Mouse (Mus musculus) brain, embryonic 14.5 days (tissue): ENCODE data around the gene Exoc4.

ENCODE experiments used
- CTCF ChIP-seq: fragments of 200-500 bp; IDR thresholded peaks from 2 replicates; pipeline ENCODE4 v1.5.1; 2012; ENCODE audit warnings: inconsistent platforms, mild to moderate bottlenecking, moderate library complexity, borderline replicate concordance; ENCODE audit not compliant: insufficient read depth, insufficient read length; ENCODE audit errors: extremely low read depth
- POLR2A ChIP-seq: fragments of 200-500 bp; IDR thresholded peaks from 2 replicates; pipeline ENCODE4 v1.6.1; 2012; ENCODE audit warnings: mild to moderate bottlenecking, inconsistent platforms, borderline replicate concordance; ENCODE audit not compliant: poor library complexity, insufficient read depth, insufficient read length, severe bottlenecking; ENCODE audit errors: extremely low read depth

DNA sequence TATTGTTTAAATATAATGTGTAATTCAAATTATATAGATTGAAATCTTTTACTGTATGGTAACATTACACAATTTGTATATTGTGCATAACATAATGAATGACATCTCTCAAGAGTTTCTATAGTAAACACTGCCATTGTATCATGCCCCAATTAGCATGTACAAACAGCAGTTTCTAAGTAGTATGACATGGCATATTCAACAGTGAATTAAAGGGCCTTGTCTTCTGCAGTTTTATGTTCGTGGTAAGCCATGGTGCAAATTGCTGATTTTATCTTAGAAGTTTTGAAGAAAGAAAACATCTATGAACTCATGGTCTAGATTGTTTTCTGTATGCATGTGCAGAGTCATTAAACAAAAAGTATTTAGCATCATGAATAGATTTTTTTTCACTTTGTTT, 79.4 kb downstream of the Exoc4 start:
- TF ChIP-seq CTCF (no peak), POLR2A (no peak)
